Mouse (Mus musculus) lung, embryonic 14.5 days (tissue): Measurements from ENCODE around the gene Map2k1. TPM values are rescaled to one million over a fixed set of nuclear protein-coding genes. Genes with fewer than 3 reads are reported as not detected.
A peak's percentile ranks its signal among the peaks of the same experiment; 100 is the strongest.
"Not testable (repeated sequence)": the region's sequence is repeated elsewhere in the genome, so short reads cannot be mapped to it uniquely, and the experiment has no call there.

Experiments used
- ATAC-seq: fragments of 200-750 bp; cut with Nextera tagmentation; 2 replicates; pipeline ENCODE4 v1.8.0; 2017; ENCODE audit warnings: mild to moderate bottlenecking, moderate TSS enrichment, moderate library complexity; ENCODE audit not compliant: insufficient read depth
- DNase-seq: peaks from one replicate; pipeline ENCODE4 v3.0.0-alpha.2; 2015
- H3K27ac ChIP-seq: fragments of 300-500 bp; sonication (generic); 2 replicates; pipeline ENCODE4 v1.5.1; 2014; ENCODE audit warnings: low read depth, mild to moderate bottlenecking, moderate library complexity
- H3K27me3 ChIP-seq: fragments of 300-500 bp; sonication (generic); 2 replicates; pipeline ENCODE4 v1.6.1; 2014; ENCODE audit warnings: low read length, control low read depth; ENCODE audit not compliant: insufficient read depth
- H3K36me3 ChIP-seq: fragments of 300-500 bp; sonication (generic); 2 replicates; pipeline ENCODE4 v1.6.1; 2014; ENCODE audit warnings: control low read depth; ENCODE audit not compliant: insufficient read depth
- H3K4me1 ChIP-seq: fragments of 300-500 bp; sonication (generic); 2 replicates; pipeline ENCODE4 v1.6.1; 2014; ENCODE audit warnings: antibody characterized with exemption, control low read depth; ENCODE audit not compliant: insufficient read depth
- H3K4me2 ChIP-seq: fragments of 300-500 bp; sonication (generic); 2 replicates; pipeline ENCODE4 v1.6.1; 2014; ENCODE audit warnings: mild to moderate bottlenecking
- H3K4me3 ChIP-seq: fragments of 300-500 bp; sonication (generic); 2 replicates; pipeline ENCODE4 v1.5.1; 2014; ENCODE audit warnings: low read depth, low read length
- H3K9ac ChIP-seq: fragments of 300-500 bp; sonication (generic); 2 replicates; pipeline ENCODE4 v1.6.1; 2014
- H3K9me3 ChIP-seq: fragments of 300-500 bp; sonication (generic); 2 replicates; pipeline ENCODE4 v1.6.1; 2016; ENCODE audit warnings: low read depth, low read length, control low read depth
- CTCF ChIP-seq: IDR thresholded peaks from 2 replicates; pipeline ENCODE4 v1.5.1; 2016; ENCODE audit warnings: antibody characterized with exemption, low read depth
- WGBS: fragments of 180-500 bp; shearing (Covaris S2); extraction: QIAGEN DNeasy Blood & Tissue Kit; methylation state at CpG from one replicate; pipeline ENCODE4 v1.1.7; 2014; 5-methylcytosine and 5-hydroxymethylcytosine counted together
- polyA plus RNA-seq: library from polyadenylated mRNA; unstranded; fragments of >200 nt; fragmentation: Nextera tagmentation; extraction: Ambion mirVana; gene quantifications from 2 replicates; pipeline ENCODE4 v1.2.1, GENCODE M21; 2014

The Map2k1 gene
- polyA plus RNA-seq, 1 experiment from 2014 or later, result 71.2 TPM

DNA sequence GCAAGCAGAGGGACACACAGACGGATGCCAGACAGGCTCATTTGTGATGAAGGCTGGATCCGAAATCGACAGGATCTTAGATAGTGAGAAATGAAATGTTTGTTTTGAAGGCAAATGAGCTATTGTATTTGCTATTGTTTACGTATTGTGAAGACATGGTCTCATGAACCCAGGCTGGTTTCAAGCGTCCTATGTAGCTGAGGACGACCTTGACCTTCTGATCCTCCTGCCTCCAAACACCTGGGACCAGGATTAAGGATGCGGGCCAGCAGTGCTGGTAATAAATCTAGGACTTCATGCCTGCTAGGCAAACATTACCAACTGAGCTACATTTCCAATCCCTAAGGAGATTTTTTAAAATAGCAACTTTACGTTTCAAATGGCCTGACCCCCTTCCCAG is 55.9 kb downstream of the Map2k1 start:
- Histone ChIP-seq H3K27me3 (no peaks in the 10 kb centered on the region), H3K4me2 (no peak overlapping the region), H3K4me1 (no peaks in the 10 kb centered on the region), H3K36me3 (peaks cover 19% of the 10 kb centered on the region; the same call in 1 of the 2 replicates), H3K27ac (no peak overlapping the region), H3K9me3 (no peaks in the 10 kb centered on the region), H3K9ac (no peak overlapping the region), H3K4me3 (no peak overlapping the region)
- no peak for ATAC-seq
- no peak for DNase-seq
- TF ChIP-seq CTCF, result no peak
- WGBS, result 80% methylated on average over 8 of the region's 8 CpGs

DNA sequence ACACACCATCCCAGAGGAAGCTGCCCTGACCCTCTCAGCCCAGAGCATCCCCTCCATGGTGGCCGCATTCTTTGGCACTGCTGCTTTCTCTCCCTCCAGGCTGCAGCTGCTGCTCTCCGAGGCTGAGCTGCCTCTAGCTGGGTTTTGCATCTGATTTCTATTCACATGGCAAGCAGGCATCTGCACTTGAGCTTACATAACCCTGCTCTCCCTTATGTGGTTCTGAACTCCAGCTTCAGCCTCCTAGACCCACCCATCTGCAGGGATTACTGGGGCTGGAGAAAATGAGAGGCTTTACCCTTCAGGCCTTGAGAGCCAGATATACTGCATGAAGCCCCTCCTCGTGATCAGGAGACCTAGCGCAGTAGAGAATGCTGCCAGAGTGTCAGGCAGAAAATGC is 57.9 kb downstream of the Map2k1 start:
- Histone ChIP-seq H3K27ac (no peak overlapping the region), H3K9ac (no peak overlapping the region), H3K4me2 (no peak overlapping the region), H3K4me3 (no peak overlapping the region), H3K27me3 (no peaks in the 10 kb centered on the region), H3K4me1 (no peaks in the 10 kb centered on the region), H3K9me3 (no peaks in the 10 kb centered on the region), H3K36me3 (peaks cover 37% of the 10 kb centered on the region; the same call in 1 of the 2 replicates)
- ATAC-seq (no peak), DNase-seq (no peak)
- no peak for TF ChIP-seq CTCF
- WGBS, result 77% methylated on average over 4 of the region's 4 CpGs

DNA sequence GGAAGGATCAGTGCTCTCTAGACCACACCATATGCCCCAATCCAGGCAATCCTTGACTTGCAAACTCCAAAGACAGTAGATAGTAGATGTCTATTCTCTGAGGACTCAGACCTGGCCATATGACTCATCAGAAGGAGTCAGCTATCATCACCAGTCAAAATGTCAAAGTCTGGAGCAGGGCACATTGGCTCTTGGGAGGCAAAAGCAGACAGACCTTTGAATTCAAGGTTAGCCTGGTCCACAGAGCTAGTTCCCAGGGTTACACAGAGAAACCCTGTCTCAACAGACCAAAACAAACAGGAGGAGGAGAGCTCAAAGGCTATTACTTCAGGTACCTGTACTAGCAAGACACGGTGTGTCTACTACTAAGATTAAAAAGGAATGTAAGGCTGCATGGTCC is 59.6 kb downstream of the Map2k1 start:
- H3K27ac ChIP-seq, result no peak overlapping the region
- WGBS, result 93% methylated on average over 1 of the region's 1 CpGs
- no peak overlapping the region for H3K4me3 ChIP-seq
- TF ChIP-seq CTCF, result no peak
- DNase-seq (no peak), ATAC-seq (no peak)
- peaks cover 44% of the 10 kb centered on the region for H3K36me3 ChIP-seq
- H3K9me3 ChIP-seq, result no peaks in the 10 kb centered on the region
- H3K9ac ChIP-seq, result no peak overlapping the region
- no peaks in the 10 kb centered on the region for H3K27me3 ChIP-seq
- no peak overlapping the region for H3K4me2 ChIP-seq
- H3K4me1 ChIP-seq, result no peaks in the 10 kb centered on the region

DNA sequence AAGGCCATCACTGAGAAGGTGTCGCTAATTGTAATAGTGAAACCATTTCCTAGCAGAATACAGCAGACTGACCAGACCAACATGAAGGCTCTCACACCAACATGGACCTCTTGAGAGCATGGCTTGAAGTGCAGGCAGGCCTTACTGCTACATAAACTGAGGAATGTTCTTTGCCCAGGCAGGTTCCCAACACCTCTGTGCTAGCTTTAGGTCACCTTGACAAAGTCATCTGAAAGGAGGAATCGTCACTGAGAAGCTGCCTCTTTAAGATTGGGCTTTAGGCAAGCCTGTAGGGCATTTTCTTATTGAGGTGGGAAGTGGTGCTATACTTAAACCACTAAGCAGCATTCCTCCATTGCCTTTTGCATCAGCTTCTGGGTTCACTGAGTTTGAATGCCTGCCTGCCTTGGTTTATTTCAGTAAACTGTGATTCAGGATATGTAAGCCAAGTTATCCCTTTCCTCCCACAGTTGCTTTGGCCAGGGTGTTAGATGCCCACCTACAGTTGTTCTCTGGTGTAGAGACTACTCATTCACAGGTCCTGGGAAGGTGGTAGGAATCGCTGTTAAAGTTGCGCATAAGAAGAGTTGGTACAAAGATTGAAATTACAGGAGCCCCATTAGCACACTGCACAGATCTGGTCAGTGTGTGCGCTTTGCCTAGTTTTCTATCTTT is 69.1 kb downstream of the Map2k1 start:
- DNase-seq (no peak), ATAC-seq (no peak)
- 90% methylated on average over 5 of the region's 5 CpGs for WGBS
- Histone ChIP-seq H3K4me2 (no peak overlapping the region), H3K36me3 (peaks cover 70% of the 10 kb centered on the region), H3K9me3 (no peaks in the 10 kb centered on the region), H3K27ac (no peak overlapping the region), H3K4me3 (no peak overlapping the region), H3K4me1 (peaks cover 3% of the 10 kb centered on the region; the same call in 1 of the 2 replicates), H3K9ac (no peak overlapping the region), H3K27me3 (no peaks in the 10 kb centered on the region)
- TF ChIP-seq CTCF, result no peak

DNA sequence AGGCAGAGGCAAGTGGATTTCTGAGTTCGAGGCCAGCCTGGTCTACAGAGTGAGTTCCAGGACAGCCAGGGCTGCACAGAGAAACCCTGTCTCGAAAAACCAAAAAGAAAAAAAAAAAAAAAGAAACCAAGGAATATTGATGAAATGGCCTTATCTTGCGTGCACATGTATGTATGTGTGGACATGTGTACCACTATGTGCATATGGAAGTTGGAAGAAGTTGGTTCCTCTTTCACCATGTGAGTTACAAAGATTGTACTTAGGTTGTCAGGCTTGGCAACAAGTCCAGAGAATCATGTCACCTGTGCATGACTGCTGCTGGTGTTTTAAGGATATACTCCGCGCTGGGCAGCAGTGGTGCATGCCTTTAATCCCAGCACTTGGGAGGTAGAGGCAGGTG is 70.1 kb downstream of the Map2k1 start:
- not testable (repeated sequence) for H3K9me3 ChIP-seq, H3K4me3 ChIP-seq, DNase-seq, H3K4me2 ChIP-seq, H3K4me1 ChIP-seq, ATAC-seq, H3K9ac ChIP-seq, H3K27me3 ChIP-seq, H3K27ac ChIP-seq
- peaks cover 68% of the 10 kb centered on the region for H3K36me3 ChIP-seq
- WGBS, result 93% methylated on average over 5 of the region's 5 CpGs

DNA sequence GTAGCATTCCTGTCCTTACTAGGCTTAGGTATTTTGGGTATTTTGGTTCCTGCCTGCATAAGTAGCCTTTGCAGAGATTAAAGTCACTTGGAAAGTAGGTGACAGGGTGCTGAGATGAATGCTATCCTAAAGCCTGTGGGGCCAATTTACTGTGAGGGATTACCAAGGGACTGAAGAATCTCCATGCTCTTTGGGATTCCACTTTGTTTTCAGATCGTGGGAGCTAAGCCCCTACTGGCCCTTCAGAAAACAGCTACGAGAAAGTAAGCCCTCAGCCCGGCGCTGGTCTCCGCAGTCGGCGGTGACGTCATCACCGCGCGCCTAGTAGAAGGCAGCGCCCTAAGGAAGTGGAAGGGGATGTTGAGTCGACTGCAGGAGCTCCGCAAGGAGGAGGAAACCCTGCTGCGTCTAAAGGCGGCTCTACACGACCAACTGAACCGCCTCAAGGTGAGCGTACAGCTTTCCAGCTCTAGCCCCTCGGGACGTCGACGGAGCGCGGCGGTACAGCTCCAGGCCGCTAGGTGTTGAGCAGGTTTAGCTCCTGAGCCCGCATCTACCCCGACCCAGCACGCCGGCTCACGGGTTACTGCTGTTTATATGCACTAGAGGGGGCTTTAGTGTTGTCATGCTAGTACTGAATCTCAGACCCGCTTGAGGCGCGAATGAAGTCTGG is 74.3 kb downstream of the Map2k1 start, which contains the start of gene Snapc5:
TSS of gene Snapc5 (plus strand) at position 301 of the 673 bp plus-strand sequence.
- no peaks in the 10 kb centered on the region for H3K27me3 ChIP-seq
- peaks cover 84% of the 10 kb centered on the region for H3K36me3 ChIP-seq
- peak; percentile 98 for DNase-seq
- H3K9ac ChIP-seq, result peak within 1 kb of the TSS; percentile 65
- peak; percentile 64 for TF ChIP-seq CTCF
- under 1% methylated on average over 35 of the region's 35 CpGs for WGBS
- peak within 1 kb of the TSS; percentile 65 for H3K4me2 ChIP-seq
- H3K27ac ChIP-seq, result peak within 1 kb of the TSS; percentile 87
- ATAC-seq, result peak; percentile 94
- H3K4me3 ChIP-seq, result peak within 1 kb of the TSS; percentile 61
- H3K9me3 ChIP-seq, result no peaks in the 10 kb centered on the region
- H3K4me1 ChIP-seq, result peaks cover 6% of the 10 kb centered on the region; the same call in 1 of the 2 replicates

DNA sequence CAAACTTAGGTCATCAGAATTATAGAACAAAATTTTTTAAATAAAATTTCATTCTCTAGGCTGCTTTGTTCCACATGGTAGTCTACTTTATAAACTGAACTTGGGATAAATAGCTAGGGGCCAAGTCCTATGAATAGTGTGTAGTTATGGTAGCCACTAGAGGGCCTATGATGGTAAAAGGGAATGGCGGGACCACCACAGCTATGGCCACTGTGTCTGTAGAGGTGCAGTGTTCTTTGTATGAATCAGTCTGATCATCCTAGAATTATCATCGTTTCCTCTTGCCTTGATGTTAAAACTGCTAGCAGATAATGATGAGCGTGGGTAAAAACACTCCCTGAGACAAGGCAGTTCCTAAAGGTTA is 74.8 kb downstream of the Map2k1 start:
- peaks cover 82% of the 10 kb centered on the region for H3K36me3 ChIP-seq

More for the DNA sequence above, 74.8 kb downstream of the Map2k1 start:
- peak; percentile 76 for ATAC-seq
- peak overlapping the region; percentile 87 for H3K27ac ChIP-seq
- WGBS, result 44% methylated on average over 3 of the region's 3 CpGs
- H3K27me3 ChIP-seq, result no peaks in the 10 kb centered on the region
- peak overlapping the region; percentile 61 for H3K4me3 ChIP-seq
- no peaks in the 10 kb centered on the region for H3K9me3 ChIP-seq
- peak overlapping the region; percentile 65 for H3K4me2 ChIP-seq
- peak overlapping the region; percentile 65 for H3K9ac ChIP-seq
- peak; percentile 74 for DNase-seq
- peak; percentile 58 for TF ChIP-seq CTCF
- H3K4me1 ChIP-seq, result peaks cover 6% of the 10 kb centered on the region; the same call in 1 of the 2 replicates
